Mouse (Mus musculus): ENCODE data around the gene Trpm6. TPM values are rescaled to one million over a fixed set of nuclear protein-coding genes. Genes with fewer than 3 reads are reported as not detected.

Trpm6 gene
- polyA plus RNA-seq, 1 experiment from 2014 or later: 0.13 TPM

GRCm38 (mm10) chr19:18902041-18902693 is 152.4 kb downstream of the Trpm6 start:
- H3K27ac ChIP-seq (replicated peaks): no peak overlapping the region
- H3K4me1 ChIP-seq: peaks cover 7% of the 10 kb centered on the region
- H3K4me2 ChIP-seq (replicated peaks): no peak overlapping the region; the same call in 1 of the 2 replicates
- no peaks in the 10 kb centered on the region for H3K36me3 ChIP-seq
- 65% methylated on average over 15 of the region's 15 CpGs for WGBS
- no peaks in the 10 kb centered on the region for H3K27me3 ChIP-seq
- no peak for ATAC-seq (replicated peaks)
- no peak overlapping the region for H3K4me3 ChIP-seq
- H3K9me3 ChIP-seq: no peaks in the 10 kb centered on the region
- no peak overlapping the region for H3K9ac ChIP-seq (replicated peaks)

GRCm38 (mm10) chr19:18902694-18903067 is 152.9 kb downstream of the Trpm6 start:
- Histone ChIP-seq H3K4me3 (no peak overlapping the region), H3K27me3 (no peaks in the 10 kb centered on the region), H3K27ac (replicated peaks) (no peak overlapping the region), H3K36me3 (no peaks in the 10 kb centered on the region), H3K9me3 (no peaks in the 10 kb centered on the region), H3K4me1 (peaks cover 7% of the 10 kb centered on the region), H3K9ac (replicated peaks) (no peak overlapping the region), H3K4me2 (replicated peaks) (no peak overlapping the region; the same call in 1 of the 2 replicates)
- WGBS: 61% methylated on average over 6 of the region's 6 CpGs
- ATAC-seq (replicated peaks): no peak

GRCm38 (mm10) chr19:18905511-18905910 is 155.7 kb downstream of the Trpm6 start:
- Histone ChIP-seq H3K27me3 (no peaks in the 10 kb centered on the region), H3K27ac (replicated peaks) (no peak overlapping the region), H3K4me1 (peaks cover 7% of the 10 kb centered on the region), H3K4me2 (replicated peaks) (no peak overlapping the region), H3K4me3 (no peak overlapping the region), H3K36me3 (no peaks in the 10 kb centered on the region), H3K9ac (replicated peaks) (no peak overlapping the region), H3K9me3 (no peaks in the 10 kb centered on the region)
- 78% methylated on average over 3 of the region's 3 CpGs for WGBS
- no peak for ATAC-seq (replicated peaks)

GRCm38 (mm10) chr19:18909641-18910040 is 159.9 kb downstream of the Trpm6 start:
- Histone ChIP-seq H3K9me3 (no peaks in the 10 kb centered on the region), H3K4me1 (no peaks in the 10 kb centered on the region), H3K27ac (replicated peaks) (no peak overlapping the region), H3K36me3 (no peaks in the 10 kb centered on the region), H3K4me3 (no peak overlapping the region), H3K27me3 (no peaks in the 10 kb centered on the region), H3K9ac (replicated peaks) (no peak overlapping the region), H3K4me2 (replicated peaks) (no peak overlapping the region)
- no peak for ATAC-seq (replicated peaks)
- WGBS: 73% methylated on average over 3 of the region's 3 CpGs

GRCm38 (mm10) chr19:18911755-18912340 is 162.1 kb downstream of the Trpm6 start:
- Histone ChIP-seq H3K27me3 (no peaks in the 10 kb centered on the region), H3K27ac (replicated peaks) (no peak overlapping the region), H3K9ac (replicated peaks) (no peak overlapping the region), H3K9me3 (no peaks in the 10 kb centered on the region), H3K4me2 (replicated peaks) (no peak overlapping the region), H3K4me3 (no peak overlapping the region), H3K36me3 (no peaks in the 10 kb centered on the region), H3K4me1 (no peaks in the 10 kb centered on the region)
- no peak for ATAC-seq (replicated peaks)

GRCm38 (mm10) chr19:18941391-18941790 is 191.6 kb downstream of the Trpm6 start:
- H3K36me3 ChIP-seq: no peaks in the 10 kb centered on the region
- H3K9me3 ChIP-seq: no peaks in the 10 kb centered on the region
- WGBS: 80% methylated on average over 6 of the region's 6 CpGs
- H3K9ac ChIP-seq (replicated peaks): no peak overlapping the region
- H3K4me1 ChIP-seq: no peaks in the 10 kb centered on the region
- no peak for ATAC-seq (replicated peaks)
- no peak overlapping the region for H3K4me2 ChIP-seq (replicated peaks)
- no peak overlapping the region for H3K4me3 ChIP-seq
- H3K27ac ChIP-seq (replicated peaks): no peak overlapping the region
- H3K27me3 ChIP-seq: no peaks in the 10 kb centered on the region

Other genes with a start within 250 kb of the Trpm6 start
- 28.5 and 28.8 TPM in 2 replicates for gene Ostf1, start 118.2 kb upstream of the Trpm6 start, polyA plus RNA-seq (2015; fragmentation: Nextera tagmentation; extraction: Ambion mirVana)
- gene Nmrk1, start 118.0 kb upstream of the Trpm6 start, polyA plus RNA-seq (2015; fragmentation: Nextera tagmentation; extraction: Ambion mirVana): 5.3 and 6.0 TPM in 2 replicates
- gene Carnmt1, start 79.2 kb upstream of the Trpm6 start, polyA plus RNA-seq (2015; fragmentation: Nextera tagmentation; extraction: Ambion mirVana): 14.1 and 16.2 TPM in 2 replicates
- 76.2 and 82.2 TPM in 2 replicates for gene D030056L22Rik, start 36.8 kb upstream of the Trpm6 start, polyA plus RNA-seq (2015; fragmentation: Nextera tagmentation; extraction: Ambion mirVana)